Mouse (Mus musculus) embryonic facial prominence, embryonic 10.5 days (tissue): ENCODE results near the gene Dhx30. TPM values are rescaled to one million over a fixed set of nuclear protein-coding genes. Genes with fewer than 3 reads are reported as not detected.
A peak's percentile ranks its signal among the peaks of the same experiment; 100 is the strongest.

Source experiments
- DNase-seq: peaks from one replicate; pipeline ENCODE4 v3.0.0-alpha.2; 2017; ENCODE audit warnings: low spot score
- H3K27ac ChIP-seq: fragments of 300-500 bp; sonication (generic); replicated peaks from 2 replicates; pipeline ENCODE4 v1.5.1; 2016; ENCODE audit warnings: mild to moderate bottlenecking
- H3K27me3 ChIP-seq: fragments of 300-500 bp; sonication (generic); replicated peaks from 2 replicates; pipeline ENCODE4 v1.6.1; 2016; ENCODE audit warnings: low read depth, mild to moderate bottlenecking; ENCODE audit not compliant: poor library complexity, severe bottlenecking
- H3K36me3 ChIP-seq: fragments of 300-500 bp; sonication (generic); replicated peaks from 2 replicates; pipeline ENCODE4 v1.6.1; 2016; ENCODE audit warnings: mild to moderate bottlenecking, moderate library complexity
- H3K4me1 ChIP-seq: fragments of 300-500 bp; sonication (generic); 2 replicates; pipeline ENCODE4 v1.6.1; 2016
- H3K4me3 ChIP-seq: fragments of 300-500 bp; sonication (generic); 2 replicates; pipeline ENCODE4 v1.5.1; 2016; ENCODE audit warnings: mild to moderate bottlenecking, moderate library complexity
- H3K9me3 ChIP-seq: fragments of 300-500 bp; sonication (generic); 2 replicates; pipeline ENCODE4 v1.6.1; 2016; ENCODE audit warnings: mild to moderate bottlenecking
- WGBS: fragments of 180-500 bp; shearing (Covaris S2); methylation state at CpG from one replicate; pipeline ENCODE4 v1.1.7; 2016; 5-methylcytosine and 5-hydroxymethylcytosine counted together
- polyA plus RNA-seq: library from polyadenylated mRNA; unstranded; fragments of >200 nt; fragmentation: Nextera tagmentation; extraction: Ambion mirVana; gene quantifications from 2 replicates; pipeline ENCODE4 v1.2.1, GENCODE M21; 2016

Gene Dhx30
- polyA plus RNA-seq, 1 experiment from 2014 or later = 189 TPM

- WGBS = 53% methylated on average over 2 of the region's 2 CpGs
- H3K27me3 ChIP-seq = no peaks in the 10 kb centered on the region
- H3K4me1 ChIP-seq = peaks cover 29% of the 10 kb centered on the region
- no peaks in the 10 kb centered on the region for H3K9me3 ChIP-seq
- DNase-seq = no peak
- H3K36me3 ChIP-seq = no peaks in the 10 kb centered on the region; the same call in 1 of the 2 replicates
- H3K4me3 ChIP-seq = no peak overlapping the region
- 0 out of 2 replicates have a peak overlapping the region, but pooled peaks have one; percentile 25 for H3K27ac ChIP-seq
Observed at GRCm38 (mm10) chr9:110054080-110054421, 63.6 kb downstream of the Dhx30 start.

GRCm38 (mm10) chr9:110053305-110054079 lies 64.1 kb downstream of the Dhx30 start:
- Histone ChIP-seq H3K27ac (peak overlapping the region; percentile 72; the same call in 1 of the 2 replicates), H3K9me3 (no peaks in the 10 kb centered on the region), H3K36me3 (no peaks in the 10 kb centered on the region; the same call in 1 of the 2 replicates), H3K27me3 (no peaks in the 10 kb centered on the region), H3K4me3 (peak overlapping the region; percentile 43; the same call in 1 of the 2 replicates), H3K4me1 (peaks cover 29% of the 10 kb centered on the region)
- DNase-seq = no peak
- WGBS = 43% methylated on average over 8 of the region's 8 CpGs

GRCm38 (mm10) chr9:110052951-110053304 lies 64.7 kb downstream of the Dhx30 start:
- H3K27me3 ChIP-seq = no peaks in the 10 kb centered on the region
- no peak for DNase-seq
- peak overlapping the region; percentile 43; the same call in 1 of the 2 replicates for H3K4me3 ChIP-seq
- peaks cover 29% of the 10 kb centered on the region for H3K4me1 ChIP-seq
- no peaks in the 10 kb centered on the region for H3K9me3 ChIP-seq
- H3K27ac ChIP-seq = peak overlapping the region; percentile 72; the same call in 1 of the 2 replicates
- no peaks in the 10 kb centered on the region; the same call in 1 of the 2 replicates for H3K36me3 ChIP-seq
- WGBS = 72% methylated on average over 4 of the region's 4 CpGs

GRCm38 (mm10) chr9:110051869-110052661 lies 65.6 kb downstream of the Dhx30 start:
- peak overlapping the region; percentile 43 for H3K4me3 ChIP-seq
- H3K27me3 ChIP-seq = no peaks in the 10 kb centered on the region
- no peaks in the 10 kb centered on the region for H3K36me3 ChIP-seq
- peaks cover 29% of the 10 kb centered on the region for H3K4me1 ChIP-seq
- peak overlapping the region; percentile 72 for H3K27ac ChIP-seq
- no peaks in the 10 kb centered on the region for H3K9me3 ChIP-seq
- DNase-seq = peak; percentile 25
- 27% methylated on average over 23 of the region's 23 CpGs for WGBS

GRCm38 (mm10) chr9:110051184-110051583 lies 66.4 kb downstream of the Dhx30 start:
- DNase-seq = no peak
- Histone ChIP-seq H3K4me3 (no peak overlapping the region), H3K27ac (no peak overlapping the region)

GRCm38 (mm10) chr9:110047857-110048256 lies 69.8 kb downstream of the Dhx30 start:
- H3K27ac ChIP-seq = no peak overlapping the region
- no peak for DNase-seq
- 69% methylated on average over 3 of the region's 3 CpGs for WGBS

More at GRCm38 (mm10) chr9:110051184-110051583, 66.4 kb downstream of the Dhx30 start:
- Histone ChIP-seq H3K36me3 (no peaks in the 10 kb centered on the region), H3K27me3 (no peaks in the 10 kb centered on the region), H3K9me3 (no peaks in the 10 kb centered on the region), H3K4me1 (peaks cover 29% of the 10 kb centered on the region)

GRCm38 (mm10) chr9:110047260-110047659 lies 70.4 kb downstream of the Dhx30 start:
- H3K27ac ChIP-seq = no peak overlapping the region
- no peak overlapping the region for H3K4me3 ChIP-seq
- H3K9me3 ChIP-seq = no peaks in the 10 kb centered on the region
- DNase-seq = no peak
- H3K4me1 ChIP-seq = peaks cover 7% of the 10 kb centered on the region
- peaks cover 18% of the 10 kb centered on the region; the same call in 1 of the 2 replicates for H3K36me3 ChIP-seq
- no peaks in the 10 kb centered on the region for H3K27me3 ChIP-seq

More at GRCm38 (mm10) chr9:110047857-110048256, 69.8 kb downstream of the Dhx30 start:
- no peak overlapping the region for H3K4me3 ChIP-seq
- H3K27me3 ChIP-seq = no peaks in the 10 kb centered on the region
- H3K36me3 ChIP-seq = peaks cover 18% of the 10 kb centered on the region; the same call in 1 of the 2 replicates
- peaks cover 13% of the 10 kb centered on the region for H3K4me1 ChIP-seq
- H3K9me3 ChIP-seq = no peaks in the 10 kb centered on the region

- no peaks in the 10 kb centered on the region for H3K4me1 ChIP-seq
- no peaks in the 10 kb centered on the region for H3K27me3 ChIP-seq
- no peak overlapping the region for H3K4me3 ChIP-seq
- H3K36me3 ChIP-seq = peaks cover 21% of the 10 kb centered on the region; the same call in 1 of the 2 replicates
- H3K27ac ChIP-seq = no peak overlapping the region
- DNase-seq = no peak
- no peaks in the 10 kb centered on the region for H3K9me3 ChIP-seq
Observed at GRCm38 (mm10) chr9:110045763-110046377, 71.8 kb downstream of the Dhx30 start.

- H3K4me3 ChIP-seq = no peak overlapping the region
- no peaks in the 10 kb centered on the region for H3K9me3 ChIP-seq
- no peaks in the 10 kb centered on the region for H3K4me1 ChIP-seq
- no peaks in the 10 kb centered on the region for H3K27me3 ChIP-seq
- H3K27ac ChIP-seq = no peak overlapping the region
- DNase-seq = no peak
- peaks cover 31% of the 10 kb centered on the region; the same call in 1 of the 2 replicates for H3K36me3 ChIP-seq
- WGBS = 95% methylated on average over 4 of the region's 4 CpGs
Observed at GRCm38 (mm10) chr9:110044373-110044772, 73.3 kb downstream of the Dhx30 start.

GRCm38 (mm10) chr9:110038485-110038884 lies 79.1 kb downstream of the Dhx30 start:
- H3K27ac ChIP-seq = no peak overlapping the region
- no peaks in the 10 kb centered on the region for H3K4me1 ChIP-seq
- H3K27me3 ChIP-seq = no peaks in the 10 kb centered on the region
- H3K36me3 ChIP-seq = peaks cover 64% of the 10 kb centered on the region
- no peak overlapping the region for H3K4me3 ChIP-seq
- no peak for DNase-seq
- H3K9me3 ChIP-seq = no peaks in the 10 kb centered on the region
- WGBS = 91% methylated on average over 2 of the region's 2 CpGs

- no peaks in the 10 kb centered on the region for H3K4me1 ChIP-seq
- 94% methylated on average over 8 of the region's 8 CpGs for WGBS
- no peaks in the 10 kb centered on the region for H3K27me3 ChIP-seq
- no peak overlapping the region for H3K27ac ChIP-seq
- no peak for DNase-seq
- H3K4me3 ChIP-seq = no peak overlapping the region
- peaks cover 61% of the 10 kb centered on the region for H3K36me3 ChIP-seq
- no peaks in the 10 kb centered on the region for H3K9me3 ChIP-seq
Observed at GRCm38 (mm10) chr9:110037895-110038294, 79.7 kb downstream of the Dhx30 start.

GRCm38 (mm10) chr9:110035091-110035490 lies 82.5 kb downstream of the Dhx30 start:
- WGBS = 89% methylated on average over 4 of the region's 4 CpGs
- Histone ChIP-seq H3K4me1 (no peaks in the 10 kb centered on the region), H3K36me3 (peaks cover 64% of the 10 kb centered on the region)

More at GRCm38 (mm10) chr9:110035091-110035490, 82.5 kb downstream of the Dhx30 start:
- no peak for DNase-seq
- Histone ChIP-seq H3K27me3 (no peaks in the 10 kb centered on the region), H3K27ac (no peak overlapping the region), H3K9me3 (no peaks in the 10 kb centered on the region), H3K4me3 (no peak overlapping the region)
